Mouse (Mus musculus) MEL (cell line): Measurements from ENCODE around the gene Nek8. TPM values are rescaled to one million over a fixed set of nuclear protein-coding genes. Genes with fewer than 3 reads are reported as not detected.

Experiments used
- DNase-seq: peaks from one replicate; pipeline ENCODE4 v3.0.0; 2011; ENCODE audit warnings: low read depth, low spot score
- H3K27ac ChIP-seq: 2 replicates; pipeline ENCODE4 v1.5.1; 2012; ENCODE audit warnings: low read depth, mild to moderate bottlenecking, control low read depth, low read length, moderate library complexity; ENCODE audit not compliant: control insufficient read depth
- H3K27me3 ChIP-seq, 2 experiments: fragments of 150-350 bp in 1 of 2; sonication (generic) in 1 of 2; 2 replicates each; pipeline ENCODE4 v1.6.1; 2012; ENCODE audit warnings: low read length in 2 of 2, mild to moderate bottlenecking in 2 of 2, improper control_type of control experiment in 1 of 2, moderate library complexity in 1 of 2; ENCODE audit not compliant: insufficient read depth in 2 of 2, control insufficient read depth in 1 of 2
- H3K36me3 ChIP-seq, 2 experiments: 2 replicates each; pipeline ENCODE4 v1.6.1; 2012 to 2014; ENCODE audit warnings: low read length in 2 of 2, improper control_type of control experiment in 1 of 2, inconsistent platforms in 1 of 2, mild to moderate bottlenecking in 1 of 2; ENCODE audit not compliant: insufficient read depth in 2 of 2, control insufficient read depth in 1 of 2
- H3K4me1 ChIP-seq, 2 experiments: fragments of 150-350 bp in 1 of 2; sonication (generic) in 1 of 2; 2 replicates each; pipeline ENCODE4 v1.6.1; 2012; ENCODE audit warnings: low read length in 2 of 2, improper control_type of control experiment in 1 of 2, mild to moderate bottlenecking in 1 of 2; ENCODE audit not compliant: insufficient read depth in 2 of 2, control insufficient read depth in 1 of 2
- H3K4me3 ChIP-seq, 2 experiments: fragments of 150-350 bp in 1 of 2; sonication (generic) in 1 of 2; 2 replicates each; pipeline ENCODE4 v1.5.1; 2012; ENCODE audit warnings: low read depth in 2 of 2, low read length in 2 of 2, mild to moderate bottlenecking in 2 of 2, moderate library complexity in 2 of 2, control low read depth in 1 of 2, improper control_type of control experiment in 1 of 2; ENCODE audit not compliant: control insufficient read depth in 1 of 2, insufficient read depth in 1 of 2
- H3K79me2 ChIP-seq: 2 replicates; pipeline ENCODE4 v1.6.1; 2012; ENCODE audit warnings: mild to moderate bottlenecking, low read length, moderate library complexity; ENCODE audit not compliant: control insufficient read depth, poor library complexity, insufficient read depth
- H3K9ac ChIP-seq: 2 replicates; pipeline ENCODE4 v1.6.1; 2012; ENCODE audit warnings: low read depth, mild to moderate bottlenecking, control low read depth, low read length, moderate library complexity; ENCODE audit not compliant: control insufficient read depth, poor library complexity, severe bottlenecking
- H3K9me3 ChIP-seq: fragments of 150-350 bp; sonication (generic); replicated peaks from 2 replicates; pipeline ENCODE4 v1.6.1; 2012; ENCODE audit warnings: mild to moderate bottlenecking, low read length, improper control_type of control experiment, moderate library complexity; ENCODE audit not compliant: insufficient read depth
- CTCF ChIP-seq, 3 experiments: IDR thresholded peaks in 2 of 3; conservative IDR thresholded peaks in 1 of 3; 2 replicates each; pipeline ENCODE4 v1.5.1; 2011 to 2012; ENCODE audit warnings: low read length in 3 of 3, low read depth in 2 of 3, mild to moderate bottlenecking in 2 of 3, improper control_type of control experiment in 1 of 3, inconsistent platforms in 1 of 3, mixed read lengths in 1 of 3, moderate library complexity in 1 of 3; ENCODE audit not compliant: control insufficient read depth in 1 of 3, insufficient read depth in 1 of 3, poor library complexity in 1 of 3, severe bottlenecking in 1 of 3
- E2F4 ChIP-seq: IDR thresholded peaks from 2 replicates; pipeline ENCODE4 v1.6.1; 2011; ENCODE audit warnings: low read depth, low read length, improper control_type of control experiment, borderline replicate concordance
- ELF1 ChIP-seq: IDR thresholded peaks from 2 replicates; pipeline ENCODE4 v1.6.1; 2014; ENCODE audit warnings: low read depth, mild to moderate bottlenecking, inconsistent platforms, low read length, improper control_type of control experiment, moderate library complexity
- ETS1 ChIP-seq: IDR thresholded peaks from 2 replicates; pipeline ENCODE4 v1.6.1; 2012; ENCODE audit warnings: low read depth, mild to moderate bottlenecking, inconsistent platforms, low read length, improper control_type of control experiment, moderate library complexity
- GABPA ChIP-seq: IDR thresholded peaks from 2 replicates; pipeline ENCODE4 v1.6.1; 2012; ENCODE audit warnings: low read depth, mild to moderate bottlenecking, inconsistent platforms, low read length, improper control_type of control experiment, moderate library complexity
- GATA1 ChIP-seq: IDR thresholded peaks from 2 replicates; pipeline ENCODE4 v1.6.1; 2011; ENCODE audit warnings: low read depth, low read length, improper control_type of control experiment
- JUND ChIP-seq: IDR thresholded peaks from 2 replicates; pipeline ENCODE4 v1.6.1; 2011; ENCODE audit warnings: low read depth, mild to moderate bottlenecking, improper control_type of control experiment, low read length
- KAT2A ChIP-seq: conservative IDR thresholded peaks from 2 replicates; pipeline ENCODE4 v1.6.1; 2012; ENCODE audit warnings: low read depth, low read length, improper control_type of control experiment, inconsistent platforms
- MAFK ChIP-seq: IDR thresholded peaks from 2 replicates; pipeline ENCODE4 v1.6.1; 2011; ENCODE audit warnings: low read depth, mild to moderate bottlenecking, low read length, improper control_type of control experiment, borderline replicate concordance
- MAZ ChIP-seq: IDR thresholded peaks from 2 replicates; pipeline ENCODE4 v1.6.1; 2012; ENCODE audit warnings: low read depth, mild to moderate bottlenecking, inconsistent platforms, low read length, improper control_type of control experiment
- MEF2A ChIP-seq: IDR thresholded peaks from 2 replicates; pipeline ENCODE4 v1.6.1; 2014; ENCODE audit warnings: low read depth, mild to moderate bottlenecking, inconsistent platforms, low read length, improper control_type of control experiment; ENCODE audit not compliant: poor library complexity, insufficient replicate concordance, severe bottlenecking; ENCODE audit errors: extremely low read depth
- MXI1 ChIP-seq: IDR thresholded peaks from 2 replicates; pipeline ENCODE4 v1.6.1; 2011; ENCODE audit warnings: mild to moderate bottlenecking, low read depth, low read length, improper control_type of control experiment
- MYB ChIP-seq: IDR thresholded peaks from 2 replicates; pipeline ENCODE4 v1.6.1; 2011; ENCODE audit warnings: mild to moderate bottlenecking, low read depth, low read length, improper control_type of control experiment
- MYC ChIP-seq: IDR thresholded peaks from 2 replicates; pipeline ENCODE4 v1.6.1; 2011; ENCODE audit warnings: low read depth, mild to moderate bottlenecking, low read length, improper control_type of control experiment, moderate library complexity
- NELFE ChIP-seq: IDR thresholded peaks from 2 replicates; pipeline ENCODE4 v1.6.1; 2011; ENCODE audit warnings: low read depth, low read length, improper control_type of control experiment
- POLR2AphosphoS2 ChIP-seq: IDR thresholded peaks from 2 replicates; pipeline ENCODE4 v1.6.1; 2011; ENCODE audit warnings: low read length, improper control_type of control experiment
- RAD21 ChIP-seq: IDR thresholded peaks from 2 replicates; pipeline ENCODE4 v1.6.1; 2011; ENCODE audit warnings: mild to moderate bottlenecking, low read depth, low read length, improper control_type of control experiment
- SMC3 ChIP-seq: IDR thresholded peaks from 2 replicates; pipeline ENCODE4 v1.6.1; 2011; ENCODE audit warnings: low read depth, low read length, improper control_type of control experiment
- TBP ChIP-seq: IDR thresholded peaks from 2 replicates; pipeline ENCODE4 v1.8.0; 2011; ENCODE audit warnings: low read depth, low read length, improper control_type of control experiment
- TCF12 ChIP-seq: IDR thresholded peaks from 2 replicates; pipeline ENCODE4 v1.6.1; 2014; ENCODE audit warnings: low read depth, mild to moderate bottlenecking, inconsistent platforms, low read length, improper control_type of control experiment, moderate library complexity
- USF1 ChIP-seq: IDR thresholded peaks from 2 replicates; pipeline ENCODE4 v1.6.1; 2014; ENCODE audit warnings: low read depth, mild to moderate bottlenecking, inconsistent platforms, low read length, improper control_type of control experiment, moderate library complexity
- USF2 ChIP-seq, 2 experiments: IDR thresholded peaks; 2 replicates each; pipeline ENCODE4 v1.6.1; 2011 to 2012; ENCODE audit warnings: improper control_type of control experiment in 2 of 2, low read length in 2 of 2, borderline replicate concordance in 1 of 2, inconsistent platforms in 1 of 2, low read depth in 1 of 2, mild to moderate bottlenecking in 1 of 2; ENCODE audit not compliant: insufficient read depth in 1 of 2
- ZC3H11A ChIP-seq: IDR thresholded peaks from 2 replicates; pipeline ENCODE4 v1.6.1; 2012; ENCODE audit warnings: low read depth, mild to moderate bottlenecking, inconsistent platforms, low read length, improper control_type of control experiment
- ZNF384 ChIP-seq: IDR thresholded peaks from 2 replicates; pipeline ENCODE4 v1.6.1; 2012; ENCODE audit warnings: low read depth, mild to moderate bottlenecking, inconsistent platforms, low read length, improper control_type of control experiment
- polyA plus RNA-seq, 2 experiments: library from polyadenylated mRNA; stranded (reverse) in 1 of 2; unstranded in 1 of 2; fragments of >175 nt in 1 of 2; fragments of >200 nt in 1 of 2; gene quantifications; 2 replicates each; pipeline versions ENCODE4 v1.2.1 to v1.2.4; 2012; ENCODE audit warnings: low replicate concordance in 2 of 2, low read depth in 1 of 2; ENCODE audit not compliant: insufficient read length in 2 of 2, insufficient read depth in 1 of 2, missing spikeins in 1 of 2
- total RNA-seq: library from RNA; depleted of rRNA; stranded (reverse); fragments of 300-350 nt; gene quantifications from 2 replicates; pipeline ENCODE4 v1.2.3, GENCODE M21; 2012

Nek8 gene
- total and polyA plus RNA-seq, 3 experiments = 7.5 to 10.1 TPM; not detected in 1

GRCm38 (mm10) chr11:78151161-78151560, 25.3 kb downstream of the Nek8 start:
- Histone ChIP-seq H3K4me1 (no peaks in the 10 kb centered on the region), H3K9me3 (no peaks in the 10 kb centered on the region), H3K9ac (no peak overlapping the region), H3K27ac (no peak overlapping the region), H3K27me3 (no peaks in the 10 kb centered on the region), H3K4me3 (no peak overlapping the region), H3K36me3 (no peaks in the 10 kb centered on the region; a peak in 1 of 4 replicates), H3K79me2 (no peaks in the 10 kb centered on the region)
- peak; percentile 85 for DNase-seq
- peak; percentile 93 for TF ChIP-seq RAD21
- TF ChIP-seq ETS1 = no peak
- peak; percentile 96 for TF ChIP-seq SMC3
- no peak for TF ChIP-seq MAFK
- peak; percentile 75 to 95 (median 88) for TF ChIP-seq CTCF (IDR thresholded peaks at IDR 0.05 in 2 of 3, conservative IDR thresholded peaks at IDR 0.05 in 1 of 3; ENCODE audit: control insufficient read depth in 1 of 3, insufficient read depth in 1 of 3, low read depth in 2 of 3, low read length in 3 of 3, poor library complexity in 1 of 3, severe bottlenecking in 1 of 3)
- TF ChIP-seq ZNF384 = peak; percentile 89
- 0 out of 2 replicates have a peak, but pooled peaks have one; percentile 20 for TF ChIP-seq TBP
- TF ChIP-seq ZC3H11A = peak; percentile 96
- peak; percentile 49; the same call in 1 of the 2 replicates for TF ChIP-seq JUND
- TF ChIP-seq ELF1 = no peak
- TF ChIP-seq KAT2A = no peak
- no peak for TF ChIP-seq GABPA
- no peak for TF ChIP-seq USF1

- Histone ChIP-seq H3K4me1 (no peaks in the 10 kb centered on the region), H3K27ac (no peak overlapping the region), H3K79me2 (no peaks in the 10 kb centered on the region), H3K9me3 (no peaks in the 10 kb centered on the region), H3K27me3 (no peaks in the 10 kb centered on the region), H3K4me3 (no peak overlapping the region), H3K36me3 (peaks cover 0 to 1% of the 10 kb centered on the region in 2 experiments; a peak in 2 of 4 replicates), H3K9ac (no peak overlapping the region)
- no peak for DNase-seq
- TF ChIP-seq ZC3H11A (no peak), TCF12 (no peak), GATA1 (no peak), E2F4 (no peak), MXI1 (no peak), USF2 (IDR thresholded peaks at IDR 0.05; ENCODE audit: borderline replicate concordance in 1 of 2, insufficient read depth in 1 of 2, low read depth in 1 of 2, low read length in 2 of 2) (no peak), MYC (no peak), POLR2AphosphoS2 (no peak), ELF1 (no peak), KAT2A (no peak), MAZ (no peak), NELFE (no peak), CTCF (IDR thresholded peaks at IDR 0.05 in 2 of 3, conservative IDR thresholded peaks at IDR 0.05 in 1 of 3; ENCODE audit: control insufficient read depth in 1 of 3, insufficient read depth in 1 of 3, low read depth in 2 of 3, low read length in 3 of 3, poor library complexity in 1 of 3, severe bottlenecking in 1 of 3) (no peak), MYB (no peak), ETS1 (no peak), MEF2A (no peak), MAFK (no peak)
These were observed 29.6 kb downstream of the Nek8 start for GRCm38 (mm10) chr11:78146707-78147543.
